ENCODE assay signal across 8 mouse cellular contexts in the genomic region with DNA sequence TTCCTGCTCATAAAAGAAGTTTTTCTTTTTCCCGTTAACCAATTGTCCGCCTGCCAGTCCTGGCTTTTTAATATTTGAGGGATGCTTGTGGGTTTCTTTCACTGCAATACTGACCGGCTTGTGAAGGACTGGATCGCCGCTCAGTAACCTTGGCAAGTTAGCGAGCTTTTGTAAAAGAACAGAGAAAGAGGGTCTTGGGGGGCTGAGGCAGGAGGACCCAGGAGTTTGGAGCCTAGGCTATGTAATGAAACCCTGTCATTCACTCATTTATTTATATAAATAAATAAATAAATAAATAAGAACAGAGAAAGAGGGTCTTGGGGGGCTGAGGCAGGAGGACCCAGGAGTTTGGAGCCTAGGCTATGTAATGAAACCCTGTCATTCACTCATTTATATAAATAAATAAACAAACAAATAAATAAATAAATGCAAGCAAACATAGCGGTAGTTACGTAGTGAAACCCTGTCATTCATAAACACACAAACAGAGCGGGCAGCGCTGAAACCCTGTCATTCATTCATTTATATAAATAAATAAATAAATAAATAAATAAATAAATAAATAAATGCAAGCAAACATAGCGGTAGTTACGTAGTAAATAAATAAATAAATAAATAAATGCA. TPM values are rescaled to one million over a fixed set of nuclear protein-coding genes. Genes with fewer than 3 reads are reported as not detected.
A peak's percentile ranks its signal among the peaks of the same experiment; 100 is the strongest.
DNase-seq lines count a peak whose midpoint lies in the region; ATAC-seq and TF ChIP-seq lines count a peak whose summit lies in the region.
"Not testable (repeated sequence)": the region's sequence is repeated elsewhere in the genome, so short reads cannot be mapped to it uniquely, and the experiment has no call there.

No protein-coding gene starts in this region.

- peak; percentile 18; the same call in 1 of the 2 replicates for ATAC-seq in G1E (ENCODE audit: extremely low read depth, insufficient number of reproducible peaks, low FRiP score, poor library complexity, severe bottlenecking)
- ATAC-seq in embryonic facial prominence, embryonic 11.5 days (replicated peaks; ENCODE audit: insufficient number of reproducible peaks, low FRiP score, low TSS enrichment, low read depth): peak; percentile 81
- ATAC-seq in forebrain, postnatal 0 days: peak; percentile 50
- ATAC-seq in hindbrain, embryonic 12.5 days (ENCODE audit: low FRiP score): peak; percentile 82
- ATAC-seq in kidney, embryonic 15.5 days (replicated peaks; ENCODE audit: low FRiP score): peak; percentile 77
- peak; percentile 61 for ATAC-seq in liver, embryonic 14.5 days (ENCODE audit: insufficient read depth)
- peak; percentile 81 for ATAC-seq in midbrain, embryonic 12.5 days (ENCODE audit: low FRiP score, low read depth)

- peak overlapping the region; percentile 78 for H3K4me3 ChIP-seq in G1E (ENCODE audit: low read depth, low read length)
- H3K4me3 ChIP-seq in embryonic facial prominence, embryonic 11.5 days (ENCODE audit: low read depth, low read length): peak overlapping the region; percentile 64
- H3K4me3 ChIP-seq in forebrain, postnatal 0 days (ENCODE audit: low read depth, low read length): peak overlapping the region; percentile 46
- peak overlapping the region; percentile 72 for H3K4me3 ChIP-seq in hindbrain, embryonic 12.5 days
- peak overlapping the region; percentile 81 for H3K4me3 ChIP-seq in kidney, embryonic 15.5 days (replicated peaks)
- peak overlapping the region; percentile 89 to 95 for H3K4me3 ChIP-seq in liver, embryonic 14.5 days (ENCODE audit: insufficient read depth in 1 of 2, low read depth in 2 of 2, low read length in 2 of 2)
- peak overlapping the region; percentile 76 for H3K4me3 ChIP-seq in midbrain, embryonic 12.5 days
- H3K4me3 ChIP-seq in spleen, adult 2 months (ENCODE audit: extremely low read depth, insufficient read depth, insufficient read length): peak overlapping the region; percentile 93

- H3K9ac ChIP-seq in embryonic facial prominence, embryonic 11.5 days (replicated peaks; ENCODE audit: low read length): peak overlapping the region; percentile 61
- peak overlapping the region; percentile 47 for H3K9ac ChIP-seq in forebrain, postnatal 0 days
- peak overlapping the region; percentile 73 for H3K9ac ChIP-seq in hindbrain, embryonic 12.5 days
- H3K9ac ChIP-seq in kidney, embryonic 15.5 days: peak overlapping the region; percentile 43; the same call in 1 of the 2 replicates
- H3K9ac ChIP-seq in liver, embryonic 14.5 days (replicated peaks): peak overlapping the region; percentile 89
- peak overlapping the region; percentile 55 for H3K9ac ChIP-seq in midbrain, embryonic 12.5 days (replicated peaks)

- TF ChIP-seq CTCF in G1E (IDR thresholded peaks at IDR 0.05; ENCODE audit: low read depth, low read length); forebrain, postnatal 0 days (IDR thresholded peaks at IDR 0.05; ENCODE audit: low read depth); liver, embryonic 14.5 days (IDR thresholded peaks at IDR 0.05; ENCODE audit: low read depth); spleen, adult 2 months (IDR thresholded peaks at IDR 0.05; ENCODE audit: extremely low read depth, insufficient read depth, insufficient read length, insufficient replicate concordance): not testable (repeated sequence)

- peaks cover 17% of the 10 kb centered on the region for H3K4me1 ChIP-seq in G1E (ENCODE audit: insufficient read depth, low read depth, low read length)
- H3K4me1 ChIP-seq in embryonic facial prominence, embryonic 11.5 days (ENCODE audit: control insufficient read depth, insufficient read depth, low read length); kidney, embryonic 15.5 days; liver, embryonic 14.5 days (replicated peaks; ENCODE audit: control insufficient read depth in 2 of 2, insufficient read depth in 2 of 2, low read length in 1 of 2); spleen, adult 2 months (ENCODE audit: control insufficient read depth, insufficient read depth, insufficient read length): not testable (repeated sequence)
- H3K4me1 ChIP-seq in forebrain, postnatal 0 days (ENCODE audit: insufficient read depth): peaks cover 12% of the 10 kb centered on the region
- H3K4me1 ChIP-seq in hindbrain, embryonic 12.5 days: peaks cover 14% of the 10 kb centered on the region
- H3K4me1 ChIP-seq in midbrain, embryonic 12.5 days: peaks cover 19% of the 10 kb centered on the region

- TF ChIP-seq EP300 in liver, embryonic 14.5 days (IDR thresholded peaks at IDR 0.05; ENCODE audit: low read depth): not testable (repeated sequence)

- not testable (repeated sequence) for TF ChIP-seq POLR2A in spleen, adult 2 months (IDR thresholded peaks at IDR 0.05; ENCODE audit: low read depth, low read length)

- peak overlapping the region; percentile 38 for H3K4me2 ChIP-seq in embryonic facial prominence, embryonic 11.5 days (ENCODE audit: low read depth, low read length)
- peak overlapping the region; percentile 53 for H3K4me2 ChIP-seq in forebrain, postnatal 0 days (ENCODE audit: low read depth)
- H3K4me2 ChIP-seq in hindbrain, embryonic 12.5 days (replicated peaks): peak overlapping the region; percentile 62
- H3K4me2 ChIP-seq in kidney, embryonic 15.5 days: peak overlapping the region; percentile 65
- H3K4me2 ChIP-seq in liver, embryonic 14.5 days (ENCODE audit: low read depth): peak overlapping the region; percentile 76
- peak overlapping the region; percentile 55 for H3K4me2 ChIP-seq in midbrain, embryonic 12.5 days (replicated peaks)

- not testable (repeated sequence) for H3K27ac ChIP-seq in embryonic facial prominence, embryonic 11.5 days (replicated peaks; ENCODE audit: low read depth, low read length); spleen, adult 2 months (ENCODE audit: insufficient read depth, low read length)
- peak overlapping the region; percentile 80 for H3K27ac ChIP-seq in forebrain, postnatal 0 days (ENCODE audit: low read depth, low read length)
- H3K27ac ChIP-seq in hindbrain, embryonic 12.5 days: peak overlapping the region; percentile 87
- H3K27ac ChIP-seq in kidney, embryonic 15.5 days: peak overlapping the region; percentile 98
- H3K27ac ChIP-seq in liver, embryonic 14.5 days: peak overlapping the region; percentile 74
- H3K27ac ChIP-seq in midbrain, embryonic 12.5 days (replicated peaks): peak overlapping the region; percentile 91

- H3K36me3 ChIP-seq in G1E (replicated peaks): peaks cover 17% of the 10 kb centered on the region
- H3K36me3 ChIP-seq in embryonic facial prominence, embryonic 11.5 days (replicated peaks; ENCODE audit: control insufficient read depth, insufficient read depth, low read depth, low read length); forebrain, postnatal 0 days (ENCODE audit: insufficient read depth); hindbrain, embryonic 12.5 days; kidney, embryonic 15.5 days; liver, embryonic 14.5 days (replicated peaks; ENCODE audit: control insufficient read depth, insufficient read depth, low read depth); midbrain, embryonic 12.5 days; spleen, adult 2 months (ENCODE audit: control insufficient read depth, insufficient read depth, low read length): not testable (repeated sequence)

- H3K9me3 ChIP-seq in G1E (replicated peaks); embryonic facial prominence, embryonic 11.5 days (replicated peaks; ENCODE audit: control insufficient read depth, low read length); forebrain, postnatal 0 days (ENCODE audit: low read length); hindbrain, embryonic 12.5 days (replicated peaks); kidney, embryonic 15.5 days (replicated peaks); liver, embryonic 14.5 days (ENCODE audit: control insufficient read depth, low read length); midbrain, embryonic 12.5 days: not testable (repeated sequence)

- WGBS in embryonic facial prominence, embryonic 11.5 days: 18% methylated on average over 12 of the region's 12 CpGs
- WGBS in forebrain, postnatal 0 days: 18% methylated on average over 12 of the region's 12 CpGs
- WGBS in hindbrain, embryonic 12.5 days: 16% methylated on average over 12 of the region's 12 CpGs
- WGBS in kidney, embryonic 15.5 days: 19% methylated on average over 12 of the region's 12 CpGs
- 15% methylated on average over 12 of the region's 12 CpGs for WGBS in liver, embryonic 14.5 days (ENCODE audit: insufficient replicate concordance)
- WGBS in midbrain, embryonic 12.5 days: 15% methylated on average over 12 of the region's 12 CpGs
- 21% methylated on average over 12 of the region's 12 CpGs for WGBS in spleen, adult 2 months

- not testable (repeated sequence) for DNase-seq in G1E (ENCODE audit: low spot score); embryonic facial prominence, embryonic 11.5 days (ENCODE audit: low spot score); liver, embryonic 14.5 days (ENCODE audit: low read depth in 3 of 3, low spot score in 3 of 3)
- peak; percentile 27 for DNase-seq in forebrain, postnatal 0 days
- DNase-seq in spleen, adult 2 months (ENCODE audit: low read depth in 1 of 2, low spot score in 2 of 2): peak in 1 of 2 experiments; percentile 7

- H3K27me3 ChIP-seq in G1E (ENCODE audit: insufficient read depth, low read length); embryonic facial prominence, embryonic 11.5 days (ENCODE audit: control insufficient read depth, insufficient read depth, low read length); forebrain, postnatal 0 days (ENCODE audit: insufficient read depth, low read length); hindbrain, embryonic 12.5 days; kidney, embryonic 15.5 days; liver, embryonic 14.5 days (ENCODE audit: control insufficient read depth, insufficient read depth, low read length); midbrain, embryonic 12.5 days; spleen, adult 2 months (ENCODE audit: control insufficient read depth, insufficient read depth, low read length): not testable (repeated sequence)

RNA-seq across cellular contexts. Expression of a gene that starts 0.4 kb away (rescaled TPM):
- total RNA-seq in G1E (2014; fragmentation: Nextera tagmentation): 36.9 and 41.2 TPM in 2 replicates
- total RNA-seq in G1E (2017): 18.8 and 29.2 TPM in 2 replicates
- polyA plus RNA-seq in G1E (2012): 10.4 and 12.9 TPM in 2 replicates
- 27.9 TPM in 2 replicates for polyA plus RNA-seq in embryonic facial prominence, embryonic 11.5 days (2014; fragmentation: Nextera tagmentation; extraction: Ambion mirVana)
- total RNA-seq in forebrain, postnatal 0 days (2014; rRNA removed): 6.1 and 8.7 TPM in 2 replicates
- polyA plus RNA-seq in forebrain, postnatal 0 days (2015; fragmentation: Nextera tagmentation; extraction: Ambion mirVana): 9.6 and 14.9 TPM in 2 replicates
- polyA plus RNA-seq in hindbrain, embryonic 12.5 days (2016; fragmentation: Nextera tagmentation; extraction: Ambion mirVana): 32.7 and 33.3 TPM in 2 replicates
- 29.0 and 30.8 TPM in 2 replicates for polyA plus RNA-seq in kidney, embryonic 15.5 days (2015; fragmentation: Nextera tagmentation; extraction: Ambion mirVana)
- 3.5 and 5.9 TPM in 2 replicates for polyA plus RNA-seq in liver, embryonic 14.5 days (2012; rRNA removed)
- polyA plus RNA-seq in liver, embryonic 14.5 days (2014; fragmentation: Nextera tagmentation; extraction: Ambion mirVana): 5.6 and 6.4 TPM in 2 replicates
- 37.5 and 38.2 TPM in 2 replicates for polyA plus RNA-seq in midbrain, embryonic 12.5 days (2016; fragmentation: Nextera tagmentation; extraction: Ambion mirVana)
- polyA plus RNA-seq in spleen, adult 2 months (2012; rRNA removed): 3.4 and 3.8 TPM in 2 replicates

Comparison
In these comparisons a context has a peak if more than half of its experiments do, and no peak if none do; other contexts are left out.
1. ATAC-seq: peak in every context shown above with its lines; median percentile 82 in hindbrain, embryonic 12.5 days; 81 in embryonic facial prominence, embryonic 11.5 days; 81 in midbrain, embryonic 12.5 days; 77 in kidney, embryonic 15.5 days; 61 in liver, embryonic 14.5 days; 50 in forebrain, postnatal 0 days; 18 in G1E.